Mouse (Mus musculus) ES-Bruce4 (cell line): ENCODE results near the gene Calml4.

Experiments
- CTCF ChIP-seq: IDR thresholded peaks from one replicate; pipeline ENCODE4 v1.8.1; 2011; ENCODE audit warnings: low read depth, low read length
- EP300 ChIP-seq: IDR thresholded peaks from 2 replicates; pipeline ENCODE4 v1.6.1; 2011; ENCODE audit warnings: low read depth, low read length; ENCODE audit not compliant: insufficient read depth

DNA sequence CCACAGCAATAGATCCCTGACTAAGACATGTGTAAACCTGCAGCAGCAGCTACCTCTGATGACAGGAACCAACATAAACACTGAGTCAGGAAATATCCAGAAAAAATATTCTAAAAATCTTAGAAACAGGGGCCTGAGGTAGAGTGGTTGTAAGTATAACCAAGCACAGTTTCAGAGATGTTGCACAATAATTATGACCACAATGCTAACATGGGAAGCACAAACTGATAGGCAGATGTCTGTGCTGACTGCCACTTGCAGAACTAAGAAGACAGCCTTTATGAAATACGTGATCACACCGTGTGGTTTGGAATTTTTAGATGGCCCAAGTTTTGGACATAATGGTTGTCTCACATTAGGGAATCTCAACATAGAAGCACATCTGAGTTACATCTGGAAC lies 46.0 kb downstream of the Calml4 start:
- no peak for TF ChIP-seq EP300
- TF ChIP-seq CTCF, result no peak
